Mouse (Mus musculus) embryonic fibroblast, embryonic 13.5 days (primary cell): Measurements from ENCODE around the gene Gm49486.

ENCODE experiments used
- CTCF ChIP-seq: IDR thresholded peaks from 2 replicates; pipeline ENCODE4 v1.5.1; 2011; ENCODE audit warnings: mild to moderate bottlenecking, control low read depth, low read length, moderate library complexity, borderline replicate concordance; ENCODE audit not compliant: insufficient read depth
- POLR2A ChIP-seq: IDR thresholded peaks from 2 replicates; pipeline ENCODE4 v1.6.1; 2011; ENCODE audit warnings: low read depth, mild to moderate bottlenecking, control low read depth, low read length, moderate library complexity

- TF ChIP-seq CTCF = peak; percentile 33; the same call in 1 of the 2 replicates
- TF ChIP-seq POLR2A = no peak
Measured at GRCm38 (mm10) chr15:79251781-79252491, 22.7 kb downstream of the Gm49486 start.
